Mouse (Mus musculus) liver, adult 2 months (tissue): Measurements from ENCODE around the gene Kif1bp.

Experiments used
- CTCF ChIP-seq: fragments of 200-500 bp; IDR thresholded peaks from 2 replicates; pipeline ENCODE4 v1.5.1; 2011; ENCODE audit warnings: low read depth, low read length, control low read depth
- POLR2A ChIP-seq: fragments of 200-500 bp; IDR thresholded peaks from 2 replicates; pipeline ENCODE4 v1.6.1; 2011; ENCODE audit warnings: low read length, control low read depth; ENCODE audit not compliant: insufficient read depth; ENCODE audit errors: extremely low read depth

DNA sequence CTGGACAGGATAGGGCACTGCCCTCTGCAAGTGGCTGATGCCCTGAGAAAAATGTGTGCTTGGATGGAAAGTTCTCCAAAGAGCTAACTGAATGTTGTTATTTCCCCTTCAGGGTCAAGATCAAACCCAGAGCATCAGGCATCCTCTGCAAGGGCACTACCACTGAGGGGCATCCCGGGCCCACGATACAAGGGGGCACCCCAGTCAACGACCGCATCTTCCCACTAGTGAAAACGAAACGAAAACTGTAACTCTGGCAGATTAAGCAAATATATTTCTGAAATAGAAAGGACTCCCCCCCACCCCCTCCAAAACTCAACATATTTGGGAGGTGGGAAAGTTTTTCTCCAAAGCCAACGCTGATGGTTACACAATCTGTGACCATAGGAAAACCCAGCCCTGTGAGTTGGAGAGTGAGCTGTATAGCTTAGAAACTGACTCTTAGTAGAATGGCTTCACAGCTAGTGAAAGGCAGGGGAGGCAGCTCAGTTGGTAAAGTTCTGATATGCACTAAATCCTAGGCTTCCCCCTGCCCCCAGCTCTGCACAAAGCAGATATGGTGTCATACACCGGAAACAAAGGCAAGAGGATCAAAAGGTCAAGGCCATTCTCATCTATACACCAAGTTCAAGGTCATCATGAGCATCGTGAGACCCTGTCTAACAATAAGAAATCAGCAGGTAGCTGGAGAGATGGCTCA, 77.2 kb downstream of the Kif1bp start:
- no peak for TF ChIP-seq CTCF
- no peak for TF ChIP-seq POLR2A
